Mouse (Mus musculus) hindbrain, embryonic 16.5 days (tissue): ENCODE data around the gene Lrrc61. TPM values are rescaled to one million over a fixed set of nuclear protein-coding genes. Genes with fewer than 3 reads are reported as not detected.

Experiments
- ATAC-seq: fragments of 200-750 bp; cut with Nextera tagmentation; 2 replicates; pipeline ENCODE4 v1.8.0; 2017; ENCODE audit warnings: moderate TSS enrichment, moderate library complexity
- H3K27ac ChIP-seq: fragments of 300-500 bp; sonication (generic); 2 replicates; pipeline ENCODE4 v1.5.1; 2014; ENCODE audit warnings: low read depth, mild to moderate bottlenecking, control low read depth, low read length, moderate library complexity
- H3K27me3 ChIP-seq: fragments of 300-500 bp; sonication (generic); replicated peaks from 2 replicates; pipeline ENCODE4 v1.6.1; 2014; ENCODE audit warnings: low read length; ENCODE audit not compliant: control insufficient read depth, insufficient read depth
- H3K36me3 ChIP-seq: fragments of 300-500 bp; sonication (generic); 2 replicates; pipeline ENCODE4 v1.6.1; 2014; ENCODE audit warnings: mild to moderate bottlenecking, low read length, moderate library complexity, mixed read lengths; ENCODE audit not compliant: control insufficient read depth, insufficient read depth
- H3K4me1 ChIP-seq: fragments of 300-500 bp; sonication (generic); 2 replicates; pipeline ENCODE4 v1.6.1; 2014; ENCODE audit warnings: low read depth, low read length; ENCODE audit not compliant: control insufficient read depth, insufficient read depth
- H3K4me2 ChIP-seq: fragments of 300-500 bp; sonication (generic); 2 replicates; pipeline ENCODE4 v1.6.1; 2014; ENCODE audit warnings: mild to moderate bottlenecking, low read length, control low read depth, moderate library complexity
- H3K4me3 ChIP-seq: fragments of 300-500 bp; sonication (generic); 2 replicates; pipeline ENCODE4 v1.5.1; 2014; ENCODE audit warnings: mild to moderate bottlenecking, low read length, control low read depth, moderate library complexity
- H3K9ac ChIP-seq: fragments of 300-500 bp; sonication (generic); 2 replicates; pipeline ENCODE4 v1.6.1; 2014; ENCODE audit warnings: low read depth, mild to moderate bottlenecking, control low read depth, low read length, moderate library complexity
- H3K9me3 ChIP-seq: fragments of 300-500 bp; sonication (generic); 2 replicates; pipeline ENCODE4 v1.6.1; 2014; ENCODE audit warnings: mild to moderate bottlenecking, low read length, moderate library complexity; ENCODE audit not compliant: control insufficient read depth
- WGBS: fragments of 180-500 bp; shearing (Covaris S2); extraction: QIAGEN DNeasy Blood & Tissue Kit; methylation state at CpG from one replicate; pipeline ENCODE4 v1.1.7; 2014; 5-methylcytosine and 5-hydroxymethylcytosine counted together
- polyA plus RNA-seq: library from polyadenylated mRNA; unstranded; fragments of >200 nt; fragmentation: Nextera tagmentation; extraction: Ambion mirVana; gene quantifications from 2 replicates; pipeline ENCODE4 v1.2.1, GENCODE M21; 2015

Lrrc61 gene
- polyA plus RNA-seq, 1 experiment from 2014 or later, result 20.7 TPM

- Histone ChIP-seq H3K27me3 (no peaks in the 10 kb centered on the region), H3K4me3 (no peak overlapping the region), H3K27ac (no peak overlapping the region), H3K36me3 (peaks cover 8% of the 10 kb centered on the region), H3K9me3 (no peaks in the 10 kb centered on the region), H3K4me1 (no peaks in the 10 kb centered on the region), H3K4me2 (no peak overlapping the region), H3K9ac (no peak overlapping the region)
- 56% methylated on average over 7 of the region's 7 CpGs for WGBS
- ATAC-seq, result no peak
Measured at GRCm38 (mm10) chr6:48609512-48609911, 54.9 kb downstream of the Lrrc61 start.

DNA sequence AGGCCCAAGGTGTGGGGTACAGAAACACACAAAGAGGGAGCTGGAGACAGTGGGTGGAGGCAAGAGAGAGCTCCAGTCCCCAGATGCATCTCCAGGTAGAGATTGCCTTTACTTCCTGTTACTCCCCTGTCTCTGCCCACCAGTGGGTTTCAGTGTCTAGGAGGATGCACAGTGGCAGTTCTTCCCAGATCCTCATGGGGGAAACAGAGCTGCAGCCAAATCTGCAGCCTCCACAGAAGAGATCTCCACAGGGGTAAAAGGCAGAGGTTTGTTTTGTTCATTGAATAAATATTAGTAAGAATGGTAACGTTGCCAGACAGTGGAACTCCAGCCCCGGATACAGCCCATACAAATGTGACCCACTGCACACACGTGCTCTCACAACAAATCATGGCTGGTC is 56.1 kb downstream of the Lrrc61 start:
- Histone ChIP-seq H3K36me3 (peaks cover 14% of the 10 kb centered on the region), H3K27ac (no peak overlapping the region), H3K9ac (no peak overlapping the region), H3K4me1 (no peaks in the 10 kb centered on the region), H3K4me2 (no peak overlapping the region), H3K9me3 (no peaks in the 10 kb centered on the region), H3K4me3 (no peak overlapping the region), H3K27me3 (no peaks in the 10 kb centered on the region)
- 74% methylated on average over 3 of the region's 3 CpGs for WGBS
- ATAC-seq, result no peak

DNA sequence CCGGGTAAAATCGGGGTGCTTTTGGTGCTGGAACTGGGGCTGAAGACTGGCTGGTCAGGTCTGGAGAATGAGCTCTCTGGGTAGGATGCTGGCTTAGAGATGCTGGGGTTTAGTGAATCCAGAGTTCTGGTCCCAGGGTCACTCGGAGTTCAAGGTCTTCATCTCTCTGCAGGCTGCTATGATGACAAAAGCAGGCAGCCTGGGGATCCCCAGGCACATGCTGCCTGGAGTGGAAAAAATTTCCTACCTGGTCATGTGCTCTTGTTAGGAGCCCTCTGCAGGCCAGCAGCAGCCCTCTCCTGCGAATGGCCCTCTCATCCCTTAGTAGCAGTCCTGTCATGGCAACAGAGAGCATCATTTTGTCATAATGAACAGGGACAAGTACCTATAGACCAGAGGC is 58.9 kb downstream of the Lrrc61 start:
- H3K4me1 ChIP-seq, result no peaks in the 10 kb centered on the region
- WGBS, result 87% methylated on average over 4 of the region's 4 CpGs
- H3K27me3 ChIP-seq, result no peaks in the 10 kb centered on the region
- no peak overlapping the region for H3K4me3 ChIP-seq
- no peak overlapping the region for H3K9ac ChIP-seq
- no peak overlapping the region for H3K4me2 ChIP-seq
- H3K9me3 ChIP-seq, result no peaks in the 10 kb centered on the region
- H3K36me3 ChIP-seq, result peaks cover 14% of the 10 kb centered on the region
- no peak for ATAC-seq
- no peak overlapping the region for H3K27ac ChIP-seq

DNA sequence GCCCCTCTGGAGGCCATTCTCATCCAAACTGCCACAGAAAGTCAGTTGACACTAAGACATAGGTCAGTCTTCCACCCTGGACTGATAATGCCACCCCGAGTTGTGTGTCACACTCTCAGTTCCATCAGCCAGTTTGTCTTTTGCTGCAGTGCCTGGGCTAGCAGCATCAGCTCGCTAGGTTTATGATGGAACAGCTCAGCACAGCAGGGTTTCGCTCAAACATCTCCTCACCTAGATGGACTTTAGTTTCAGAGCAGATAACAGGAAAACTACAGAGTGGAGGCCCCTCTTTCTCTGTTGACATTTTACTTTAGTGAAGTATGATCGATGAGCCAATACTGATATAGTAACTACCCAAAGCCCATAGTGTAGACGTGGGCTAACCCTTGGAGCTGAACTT is 60.2 kb downstream of the Lrrc61 start:
- Histone ChIP-seq H3K9ac (no peak overlapping the region), H3K9me3 (no peaks in the 10 kb centered on the region), H3K27me3 (no peaks in the 10 kb centered on the region), H3K4me2 (no peak overlapping the region), H3K4me1 (no peaks in the 10 kb centered on the region), H3K27ac (no peak overlapping the region), H3K36me3 (peaks cover 19% of the 10 kb centered on the region), H3K4me3 (no peak overlapping the region)
- no peak for ATAC-seq
- 93% methylated on average over 5 of the region's 5 CpGs for WGBS

GRCm38 (mm10) chr6:48620031-48620430 is 65.4 kb downstream of the Lrrc61 start:
- Histone ChIP-seq H3K4me1 (no peaks in the 10 kb centered on the region), H3K27ac (no peak overlapping the region), H3K36me3 (peaks cover 19% of the 10 kb centered on the region), H3K4me2 (no peak overlapping the region), H3K9me3 (no peaks in the 10 kb centered on the region), H3K9ac (no peak overlapping the region), H3K4me3 (no peak overlapping the region), H3K27me3 (no peaks in the 10 kb centered on the region)
- ATAC-seq, result no peak
- WGBS, result 93% methylated on average over 30 of the region's 30 CpGs

Other genes starting within 250 kb of the Lrrc61 start
- gene Krba1, start 159.2 kb upstream of the Lrrc61 start, polyA plus RNA-seq, result 26.2 and 27.6 TPM in 2 replicates
- 26.3 and 27.8 TPM in 2 replicates for gene Zfp467, start 109.0 kb upstream of the Lrrc61 start, polyA plus RNA-seq
- 0.22 and 0.29 TPM in 2 replicates for gene Sspo, start 106.6 kb upstream of the Lrrc61 start, polyA plus RNA-seq
- 358 and 389 TPM in 2 replicates for gene Atp6v0e2, start 17.2 kb upstream of the Lrrc61 start, polyA plus RNA-seq
- 7.8 and 8.2 TPM in 2 replicates for gene Rarres2, start 18.0 kb downstream of the Lrrc61 start, polyA plus RNA-seq
- gene Gm45021, start 34.8 kb downstream of the Lrrc61 start, polyA plus RNA-seq, result not detected in 2 replicates
- 41.9 and 45.6 TPM in 2 replicates for gene Repin1, start 39.1 kb downstream of the Lrrc61 start, polyA plus RNA-seq
- 0.87 TPM in 1 of 2 replicates, not detected in the other for gene Gm44965, start 39.1 kb downstream of the Lrrc61 start, polyA plus RNA-seq
- gene Zfp775, start 47.3 kb downstream of the Lrrc61 start, polyA plus RNA-seq, result 11.4 and 13.8 TPM in 2 replicates
- gene AI854703, start 72.0 kb downstream of the Lrrc61 start, polyA plus RNA-seq, result 31.7 and 34.3 TPM in 2 replicates
- gene Gimap8, start 92.4 kb downstream of the Lrrc61 start, polyA plus RNA-seq, result 0.59 and 0.71 TPM in 2 replicates
- 1.8 and 2.3 TPM in 2 replicates for gene Gimap9, start 121.3 kb downstream of the Lrrc61 start, polyA plus RNA-seq
- gene Gimap4, start 129.8 kb downstream of the Lrrc61 start, polyA plus RNA-seq, result 1.3 and 2.3 TPM in 2 replicates
- 7.5 and 8.1 TPM in 2 replicates for gene Gimap6, start 153.4 kb downstream of the Lrrc61 start, polyA plus RNA-seq
- 1.0 and 1.4 TPM in 2 replicates for gene Gm28053, start 163.8 kb downstream of the Lrrc61 start, polyA plus RNA-seq
- gene Gimap7, start 163.8 kb downstream of the Lrrc61 start, polyA plus RNA-seq, result not detected in 2 replicates
- gene Gimap1, start 184.3 kb downstream of the Lrrc61 start, polyA plus RNA-seq, result 4.8 and 5.7 TPM in 2 replicates
- gene Gimap5, start 191.4 kb downstream of the Lrrc61 start, polyA plus RNA-seq, result 1.5 and 1.8 TPM in 2 replicates
- gene Gimap3, start 216.1 kb downstream of the Lrrc61 start, polyA plus RNA-seq, result not detected in 2 replicates